11 mouse cellular contexts compared by ENCODE assay signal in genomic region chr19:15882705-15883426, GRCm38 (mm10).
A peak's percentile ranks its signal among the peaks of the same experiment; 100 is the strongest.
DNase-seq lines count a peak whose midpoint lies in the region; ATAC-seq lines count a peak whose summit lies in the region.
"Had no signal": no experiment of that assay in that cellular context is flagged by ENCODE, and none has a peak within 500 bp of the region (broad histone marks: within the 10 kb centered on the region; RNA-seq: fewer than 3 reads in every experiment).

No protein-coding gene starts in this region.

- no peak overlapping the region for H3K27ac ChIP-seq in hindbrain, embryonic 10.5 days
- H3K27ac ChIP-seq: embryonic facial prominence, embryonic 13.5 days; lung, embryonic 15.5 days had no signal

- H3K4me3 ChIP-seq in hindbrain, embryonic 10.5 days, result no peak overlapping the region
- H3K4me3 ChIP-seq: embryonic facial prominence, embryonic 13.5 days; lung, embryonic 15.5 days had no signal

- ATAC-seq in activated CD4-positive, CD25-positive, alpha-beta regulatory T cell, adult 4 months, result peak; percentile 80

- 78% methylated on average over 11 of the region's 11 CpGs for WGBS in hindbrain, embryonic 10.5 days

- no peaks in the 10 kb centered on the region for H3K4me1 ChIP-seq in hindbrain, embryonic 10.5 days (replicated peaks)
- H3K4me1 ChIP-seq: embryonic facial prominence, embryonic 13.5 days had no signal

- H3K9me3 ChIP-seq in hindbrain, embryonic 10.5 days, result no peaks in the 10 kb centered on the region; the same call in 1 of the 2 replicates
- H3K9me3 ChIP-seq: lung, embryonic 15.5 days had no signal

- DNase-seq in CD4-positive helper T cell, adult 2 months (ENCODE audit: low read depth, low spot score), result peak; percentile 57
- peak; percentile 36 for DNase-seq in kidney, postnatal 10 days
- DNase-seq in naive thymus-derived CD4-positive, alpha-beta T cell, adult 2 months (ENCODE audit: low read depth), result peak; percentile 37
- no peak for DNase-seq in cerebellum, adult 8-10 months
- DNase-seq in retina, postnatal 1 day, result no peak
- DNase-seq in urinary bladder, postnatal 36 days (ENCODE audit: low spot score in 2 of 2), result no peak
- DNase-seq in hindbrain, embryonic 10.5 days (ENCODE audit: low spot score), result no peak
- DNase-seq: right cerebral cortex, postnatal 4 days had no signal

- H3K36me3 ChIP-seq in hindbrain, embryonic 10.5 days, result no peaks in the 10 kb centered on the region
- H3K36me3 ChIP-seq: embryonic facial prominence, embryonic 13.5 days; lung, embryonic 15.5 days had no signal

- no peaks in the 10 kb centered on the region for H3K27me3 ChIP-seq in hindbrain, embryonic 10.5 days (ENCODE audit: insufficient read depth, poor library complexity, severe bottlenecking)
- H3K27me3 ChIP-seq: embryonic facial prominence, embryonic 13.5 days; lung, embryonic 15.5 days had no signal

Comparison
In these comparisons a context has a peak if more than half of its experiments do, and no peak if none do; other contexts are left out.
1. DNase-seq: peak in CD4-positive helper T cell, adult 2 months (single experiment), kidney, postnatal 10 days (single experiment) and naive thymus-derived CD4-positive, alpha-beta T cell, adult 2 months (single experiment); none in cerebellum, adult 8-10 months (single experiment), retina, postnatal 1 day (single experiment), urinary bladder, postnatal 36 days (0 of 2) and hindbrain, embryonic 10.5 days (single experiment).